Mouse (Mus musculus) brain, embryonic 14.5 days (tissue): ENCODE measurements around the gene Blmh.

Experiments used
- CTCF ChIP-seq: fragments of 200-500 bp; IDR thresholded peaks from 2 replicates; pipeline ENCODE4 v1.5.1; 2012; ENCODE audit warnings: inconsistent platforms, mild to moderate bottlenecking, moderate library complexity, borderline replicate concordance; ENCODE audit not compliant: insufficient read depth, insufficient read length; ENCODE audit errors: extremely low read depth
- POLR2A ChIP-seq: fragments of 200-500 bp; IDR thresholded peaks from 2 replicates; pipeline ENCODE4 v1.6.1; 2012; ENCODE audit warnings: mild to moderate bottlenecking, inconsistent platforms, borderline replicate concordance; ENCODE audit not compliant: poor library complexity, insufficient read depth, insufficient read length, severe bottlenecking; ENCODE audit errors: extremely low read depth

DNA sequence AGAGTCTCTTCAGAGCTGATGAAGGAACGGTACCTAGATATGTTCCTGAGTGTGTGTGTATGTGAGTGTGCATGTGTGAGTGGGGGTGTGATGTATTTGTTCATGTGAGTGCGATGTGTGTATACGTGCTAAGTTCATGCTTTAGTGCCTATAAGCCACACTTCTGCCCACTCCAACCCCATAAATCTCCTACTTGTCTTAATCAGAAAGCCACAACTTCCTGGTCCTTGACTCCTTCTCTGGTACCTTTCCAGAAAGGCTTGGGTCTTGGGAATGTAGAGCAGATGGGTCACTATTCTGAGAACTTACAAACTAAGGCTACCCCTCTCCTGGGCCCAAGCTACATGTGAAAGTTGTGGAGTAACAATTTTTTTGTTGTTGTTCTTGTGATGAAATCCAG lies 25.9 kb upstream of the Blmh start:
- TF ChIP-seq CTCF: no peak
- TF ChIP-seq POLR2A: no peak
